Mouse (Mus musculus) lung, embryonic 15.5 days (tissue): ENCODE measurements around the gene Babam2. TPM values are rescaled to one million over a fixed set of nuclear protein-coding genes. Genes with fewer than 3 reads are reported as not detected.
"Not testable (repeated sequence)": the region's sequence is repeated elsewhere in the genome, so short reads cannot be mapped to it uniquely, and the experiment has no call there.

Experiments
- ATAC-seq: fragments of 200-750 bp; cut with Nextera tagmentation; 2 replicates; pipeline ENCODE4 v1.8.0; 2017; ENCODE audit warnings: moderate number of reproducible peaks, borderline replicate concordance; ENCODE audit not compliant: low FRiP score, low TSS enrichment; ENCODE audit errors: extremely low read depth
- H3K27ac ChIP-seq: fragments of 300-500 bp; sonication (generic); 2 replicates; pipeline ENCODE4 v1.5.1; 2015; ENCODE audit warnings: moderate library complexity, mild to moderate bottlenecking, inconsistent platforms
- H3K27me3 ChIP-seq: fragments of 300-500 bp; sonication (generic); 2 replicates; pipeline ENCODE4 v1.6.1; 2015; ENCODE audit warnings: inconsistent platforms
- H3K36me3 ChIP-seq: fragments of 300-500 bp; sonication (generic); 2 replicates; pipeline ENCODE4 v1.6.1; 2015; ENCODE audit warnings: inconsistent platforms
- H3K4me1 ChIP-seq: fragments of 300-500 bp; sonication (generic); 2 replicates; pipeline ENCODE4 v1.6.1; 2015; ENCODE audit warnings: inconsistent platforms
- H3K4me2 ChIP-seq: fragments of 300-500 bp; sonication (generic); 2 replicates; pipeline ENCODE4 v1.6.1; 2015; ENCODE audit warnings: inconsistent platforms, mild to moderate bottlenecking, moderate library complexity
- H3K4me3 ChIP-seq: fragments of 300-500 bp; sonication (generic); 2 replicates; pipeline ENCODE4 v1.5.1; 2015; ENCODE audit warnings: mild to moderate bottlenecking, inconsistent platforms
- H3K9ac ChIP-seq: fragments of 300-500 bp; sonication (generic); 2 replicates; pipeline ENCODE4 v1.6.1; 2015; ENCODE audit warnings: inconsistent platforms
- H3K9me3 ChIP-seq: fragments of 300-500 bp; sonication (generic); 2 replicates; pipeline ENCODE4 v1.6.1; 2016; ENCODE audit warnings: inconsistent platforms
- WGBS: fragments of 180-500 bp; shearing (Covaris S2); methylation state at CpG from one replicate; pipeline ENCODE4 v1.1.7; 2015; 5-methylcytosine and 5-hydroxymethylcytosine counted together
- polyA plus RNA-seq: library from polyadenylated mRNA; unstranded; fragments of >200 nt; fragmentation: Nextera tagmentation; extraction: Ambion mirVana; gene quantifications from 2 replicates; pipeline ENCODE4 v1.2.1, GENCODE M21; 2015

Gene Babam2
- polyA plus RNA-seq, 1 experiment from 2014 or later: 59.9 TPM

DNA sequence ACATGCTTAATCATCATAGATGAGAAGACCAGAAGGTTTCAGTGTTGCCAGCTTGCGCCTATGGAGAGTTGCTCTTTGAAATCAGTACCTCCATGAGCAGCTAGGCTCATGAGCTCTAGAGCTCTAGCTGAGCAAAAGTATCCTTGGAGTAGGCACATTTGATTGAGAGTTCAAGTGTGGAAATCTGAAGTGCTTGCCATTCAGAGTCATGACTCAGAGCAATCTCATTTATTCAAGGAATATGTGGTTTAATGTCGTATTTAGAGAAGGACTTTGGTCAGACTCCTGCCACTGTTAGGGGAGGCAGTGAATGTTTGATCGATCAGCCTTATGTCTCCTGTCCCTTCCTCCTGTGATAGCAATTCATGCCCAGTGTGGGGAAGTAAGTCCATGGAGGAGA is 147.4 kb downstream of the Babam2 start:
- no peak overlapping the region for H3K9ac ChIP-seq
- H3K36me3 ChIP-seq: no peaks in the 10 kb centered on the region
- WGBS: 74% methylated on average over 3 of the region's 3 CpGs
- no peak for ATAC-seq
- H3K27ac ChIP-seq: no peak overlapping the region
- H3K4me2 ChIP-seq: no peak overlapping the region
- H3K4me3 ChIP-seq: no peak overlapping the region
- H3K9me3 ChIP-seq: no peaks in the 10 kb centered on the region
- no peaks in the 10 kb centered on the region for H3K27me3 ChIP-seq
- peaks cover 11% of the 10 kb centered on the region; the same call in 1 of the 2 replicates for H3K4me1 ChIP-seq

DNA sequence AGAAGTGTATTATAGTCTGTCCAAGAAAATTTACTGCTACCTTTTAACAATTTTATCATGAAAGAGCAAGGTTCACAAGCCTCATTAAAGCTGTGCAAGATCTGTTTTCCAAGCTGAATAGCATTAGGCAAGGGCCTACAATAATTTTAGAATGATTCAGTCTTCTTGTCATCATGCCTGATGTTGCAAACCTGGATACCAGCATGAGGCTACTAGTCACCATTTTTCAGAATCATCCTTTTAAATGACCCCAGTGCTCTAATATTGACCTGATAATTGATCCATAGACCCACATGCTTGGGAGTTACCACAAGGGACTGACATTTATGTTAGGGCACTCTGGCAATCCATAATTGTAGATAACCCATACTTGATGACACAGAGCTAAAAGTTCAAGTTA is 149.5 kb downstream of the Babam2 start:
- no peak overlapping the region for H3K9ac ChIP-seq
- ATAC-seq: no peak
- no peak overlapping the region for H3K4me2 ChIP-seq
- no peaks in the 10 kb centered on the region for H3K27me3 ChIP-seq
- H3K4me1 ChIP-seq: no peaks in the 10 kb centered on the region
- no peaks in the 10 kb centered on the region for H3K9me3 ChIP-seq
- H3K27ac ChIP-seq: no peak overlapping the region
- no peak overlapping the region for H3K4me3 ChIP-seq
- no peaks in the 10 kb centered on the region for H3K36me3 ChIP-seq

DNA sequence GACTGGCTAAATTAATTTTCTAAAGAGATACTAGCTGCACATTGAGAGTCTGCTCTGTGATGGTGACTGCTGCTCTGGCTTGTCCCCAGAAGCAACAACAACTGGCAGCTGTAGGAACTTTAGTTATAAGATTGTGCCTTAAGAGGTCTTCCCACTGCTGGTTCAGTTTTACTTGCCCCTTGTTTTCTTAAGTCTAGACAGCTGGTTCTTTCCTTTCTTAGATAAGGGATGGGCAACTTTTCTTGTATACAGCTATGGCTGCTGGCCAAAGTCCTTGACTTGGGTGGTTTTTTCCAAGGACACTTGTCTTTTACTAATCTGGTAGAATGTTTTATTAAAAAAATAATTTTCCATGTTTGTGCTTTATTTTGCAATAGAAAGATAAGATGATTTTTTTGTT is 151.5 kb downstream of the Babam2 start:
- no peaks in the 10 kb centered on the region for H3K27me3 ChIP-seq
- no peak overlapping the region for H3K27ac ChIP-seq
- H3K36me3 ChIP-seq: no peaks in the 10 kb centered on the region
- H3K4me1 ChIP-seq: no peaks in the 10 kb centered on the region
- no peak overlapping the region for H3K4me2 ChIP-seq
- H3K4me3 ChIP-seq: no peak overlapping the region
- H3K9me3 ChIP-seq: no peaks in the 10 kb centered on the region
- ATAC-seq: no peak
- H3K9ac ChIP-seq: no peak overlapping the region

DNA sequence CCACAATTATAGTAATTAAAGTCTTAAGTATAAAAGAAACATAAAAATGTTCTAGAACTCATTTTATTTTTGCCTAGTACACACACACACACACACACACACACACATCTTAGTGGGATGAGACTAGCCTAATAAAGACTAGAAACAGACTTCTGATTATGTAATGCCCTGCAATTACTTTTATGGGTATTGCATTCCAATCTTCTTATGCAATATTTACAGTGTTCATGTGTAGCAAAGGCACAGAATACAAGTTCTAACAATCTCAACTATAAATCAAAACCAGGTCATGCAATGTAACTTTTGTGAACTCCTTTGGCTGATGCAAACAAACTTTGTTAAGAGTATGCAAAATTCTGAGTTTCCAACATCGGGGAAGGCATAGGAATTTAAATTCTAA is 155.3 kb downstream of the Babam2 start:
- H3K4me2 ChIP-seq: no peak overlapping the region
- WGBS: 61% methylated on average over 1 of the region's 1 CpGs
- no peaks in the 10 kb centered on the region for H3K27me3 ChIP-seq
- no peak overlapping the region for H3K4me3 ChIP-seq
- no peak overlapping the region for H3K27ac ChIP-seq
- H3K9ac ChIP-seq: no peak overlapping the region
- no peaks in the 10 kb centered on the region for H3K36me3 ChIP-seq
- no peaks in the 10 kb centered on the region for H3K9me3 ChIP-seq
- ATAC-seq: no peak
- no peaks in the 10 kb centered on the region for H3K4me1 ChIP-seq

DNA sequence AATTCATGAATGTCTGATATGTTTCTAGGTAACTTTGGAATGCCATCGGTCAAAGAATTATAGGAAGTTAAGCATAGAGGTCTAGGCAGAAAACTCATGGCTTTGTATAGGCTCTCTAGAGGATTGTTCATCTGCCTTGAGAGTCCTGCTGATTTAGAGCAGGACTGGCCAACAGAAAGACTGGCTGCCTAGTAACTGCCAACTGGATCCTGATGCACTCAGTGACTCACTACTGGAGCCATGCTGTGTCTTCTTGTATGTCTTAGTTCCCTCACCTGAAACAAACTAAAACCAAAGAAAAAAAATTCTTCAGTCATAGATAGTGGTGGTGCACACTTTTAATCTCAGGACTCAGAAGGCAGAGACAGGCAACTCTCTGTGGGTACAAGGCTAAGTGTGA is 156.3 kb downstream of the Babam2 start:
- WGBS: 91% methylated on average over 1 of the region's 1 CpGs
- H3K4me1 ChIP-seq: no peaks in the 10 kb centered on the region
- H3K9ac ChIP-seq: no peak overlapping the region
- no peak overlapping the region for H3K27ac ChIP-seq
- H3K4me3 ChIP-seq: no peak overlapping the region
- H3K36me3 ChIP-seq: no peaks in the 10 kb centered on the region
- ATAC-seq: no peak
- no peaks in the 10 kb centered on the region for H3K27me3 ChIP-seq
- no peak overlapping the region for H3K4me2 ChIP-seq
- H3K9me3 ChIP-seq: no peaks in the 10 kb centered on the region

DNA sequence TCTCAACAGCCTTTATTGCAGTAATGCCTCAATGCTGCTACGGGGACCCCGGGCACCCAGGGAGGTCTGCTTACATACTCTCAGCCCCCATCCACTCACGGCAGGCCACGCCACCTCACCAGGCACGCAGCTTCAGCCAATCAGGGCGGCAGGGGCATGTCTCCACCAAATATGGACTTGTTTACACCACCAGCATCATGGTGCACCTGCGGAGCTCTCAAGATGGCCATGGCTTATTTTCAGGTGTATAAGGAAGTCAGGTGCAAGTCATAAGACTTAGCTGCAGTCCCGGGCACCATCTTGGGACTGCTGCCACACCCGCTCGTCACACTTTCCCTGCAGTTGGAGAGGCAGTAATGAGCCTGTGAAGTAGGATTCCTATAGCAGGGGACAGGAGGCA is 161.4 kb downstream of the Babam2 start:
- H3K9me3 ChIP-seq, H3K9ac ChIP-seq, H3K27ac ChIP-seq, H3K4me1 ChIP-seq, H3K4me2 ChIP-seq, ATAC-seq, H3K36me3 ChIP-seq, H3K4me3 ChIP-seq, H3K27me3 ChIP-seq: not testable (repeated sequence)
- WGBS: 76% methylated on average over 10 of the region's 10 CpGs

DNA sequence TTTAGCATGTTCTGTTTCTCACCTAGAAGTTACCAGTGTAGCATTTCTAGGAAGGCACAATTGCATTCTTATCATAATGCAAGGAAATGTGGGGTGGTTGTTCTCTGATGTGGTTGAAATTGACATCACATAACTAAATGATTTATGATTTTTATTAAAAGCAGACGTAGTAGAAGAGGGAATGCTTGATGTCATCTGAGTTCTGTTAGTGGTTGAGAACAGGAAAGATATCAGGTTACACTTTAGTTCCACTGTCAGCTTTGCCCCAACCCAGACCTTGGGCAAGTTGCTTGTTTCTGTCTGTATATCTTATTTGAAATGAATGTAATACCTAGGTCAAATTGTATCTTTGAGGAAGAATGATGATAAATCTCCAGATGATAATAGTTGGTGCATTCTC is 162.9 kb downstream of the Babam2 start:
- H3K4me2 ChIP-seq: no peak overlapping the region
- no peak overlapping the region for H3K4me3 ChIP-seq
- no peaks in the 10 kb centered on the region for H3K27me3 ChIP-seq
- H3K9ac ChIP-seq: no peak overlapping the region
- WGBS: 19% methylated on average over 1 of the region's 1 CpGs
- no peaks in the 10 kb centered on the region for H3K9me3 ChIP-seq
- peaks cover 4% of the 10 kb centered on the region; the same call in 1 of the 2 replicates for H3K4me1 ChIP-seq
- no peak for ATAC-seq
- H3K36me3 ChIP-seq: no peaks in the 10 kb centered on the region
- no peak overlapping the region for H3K27ac ChIP-seq

DNA sequence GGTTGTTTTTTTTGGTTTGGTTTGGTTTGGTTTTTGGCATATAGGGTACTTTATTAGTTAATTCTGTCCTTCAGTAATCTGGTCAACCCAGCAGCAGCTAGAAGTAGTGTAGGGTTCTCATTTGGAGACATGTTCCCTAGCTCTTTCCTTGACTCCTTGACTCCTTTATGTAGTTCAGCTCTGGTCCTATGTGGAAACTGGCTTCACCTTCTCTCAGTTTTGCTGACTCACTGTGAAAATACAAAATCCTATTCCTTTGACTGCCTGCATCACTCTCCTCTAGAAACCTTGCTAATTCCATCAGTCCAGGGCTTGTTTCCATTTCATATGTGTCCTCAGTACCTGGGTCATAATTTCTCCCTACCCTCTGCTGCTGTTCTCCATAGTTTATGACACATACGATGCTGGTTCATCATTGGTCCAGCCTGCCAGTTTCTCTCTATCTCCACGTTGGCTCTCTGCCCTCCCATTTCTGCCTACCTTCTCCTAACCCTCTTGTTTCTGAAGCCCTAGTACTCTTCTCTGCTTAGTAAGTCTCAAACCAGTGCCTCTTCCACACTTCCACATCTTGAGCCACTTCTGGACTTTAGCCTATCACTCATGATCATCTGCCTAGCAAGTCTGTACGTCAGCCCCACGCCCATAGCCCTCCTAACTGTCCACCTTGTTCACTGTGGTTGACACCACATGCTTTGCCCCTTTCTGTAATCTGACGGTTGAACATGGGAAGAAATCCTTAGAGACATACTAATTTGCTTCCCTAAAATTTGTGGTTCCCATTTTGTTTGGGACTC is 163.5 kb downstream of the Babam2 start:
- H3K9me3 ChIP-seq: no peaks in the 10 kb centered on the region
- no peaks in the 10 kb centered on the region for H3K36me3 ChIP-seq
- 87% methylated on average over 5 of the region's 5 CpGs for WGBS
- no peak overlapping the region for H3K9ac ChIP-seq
- H3K4me2 ChIP-seq: no peak overlapping the region
- peaks cover 4% of the 10 kb centered on the region; the same call in 1 of the 2 replicates for H3K4me1 ChIP-seq
- ATAC-seq: no peak
- H3K27ac ChIP-seq: no peak overlapping the region
- no peak overlapping the region for H3K4me3 ChIP-seq
- H3K27me3 ChIP-seq: no peaks in the 10 kb centered on the region

DNA sequence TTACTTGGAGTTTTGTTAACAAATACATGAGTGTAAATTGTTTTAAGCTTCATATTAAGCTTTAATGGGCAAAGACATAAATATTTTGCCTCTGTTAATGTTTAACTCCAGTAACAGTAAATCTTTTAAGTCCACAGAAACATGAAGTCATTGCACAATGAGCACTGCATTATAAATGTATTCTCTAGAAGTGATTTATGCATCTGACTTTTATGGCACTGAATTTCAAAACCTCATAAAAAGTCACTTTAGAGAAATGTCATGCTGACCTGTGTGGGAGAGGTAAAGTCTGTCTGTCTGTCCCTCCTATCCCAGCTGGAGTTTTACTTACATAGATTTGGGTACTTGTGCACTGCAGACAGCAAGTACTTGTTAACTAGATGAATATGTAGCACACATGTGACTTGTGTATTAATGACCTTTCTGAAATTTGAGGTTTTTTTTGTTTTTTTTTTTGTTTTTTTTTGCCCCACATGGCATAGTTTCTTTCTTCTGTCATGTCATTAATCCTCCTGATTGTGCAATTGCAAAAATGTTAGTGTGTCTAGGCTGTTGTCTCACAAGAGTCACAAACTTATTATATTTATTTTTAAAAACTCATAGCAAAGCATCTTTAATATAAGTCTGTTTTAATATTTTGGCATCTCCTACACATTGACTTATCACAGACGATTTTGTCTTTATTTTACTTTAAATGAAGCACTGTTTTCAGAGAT is 165.4 kb downstream of the Babam2 start:
- no peak for ATAC-seq
- Histone ChIP-seq H3K4me1 (peaks cover 4% of the 10 kb centered on the region; the same call in 1 of the 2 replicates), H3K27ac (no peak overlapping the region), H3K4me2 (no peak overlapping the region), H3K9ac (no peak overlapping the region), H3K4me3 (no peak overlapping the region), H3K27me3 (no peaks in the 10 kb centered on the region), H3K36me3 (no peaks in the 10 kb centered on the region), H3K9me3 (no peaks in the 10 kb centered on the region)
- 50% methylated on average over 1 of the region's 1 CpGs for WGBS

DNA sequence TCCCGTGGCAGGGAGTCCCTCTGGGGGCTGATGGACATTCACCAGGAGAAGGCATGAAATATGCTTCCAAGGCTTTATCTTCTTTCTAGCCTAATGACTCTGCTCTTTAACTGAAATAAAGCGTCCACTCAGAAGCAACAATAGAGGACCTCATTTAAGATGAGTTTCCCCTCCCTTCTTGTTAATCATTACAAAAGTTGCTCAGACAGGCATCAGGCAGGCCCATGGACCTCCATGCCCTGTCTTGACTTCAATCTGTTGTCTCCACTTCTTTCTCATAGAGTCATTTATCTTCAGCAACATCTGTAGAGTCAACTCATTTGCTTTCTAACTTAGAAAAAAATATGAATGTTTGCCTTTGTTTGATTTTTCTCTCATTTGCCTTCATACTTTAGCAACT is 166.6 kb downstream of the Babam2 start:
- Histone ChIP-seq H3K4me2 (no peak overlapping the region), H3K9me3 (no peaks in the 10 kb centered on the region), H3K27ac (no peak overlapping the region), H3K4me1 (peaks cover 4% of the 10 kb centered on the region; the same call in 1 of the 2 replicates), H3K36me3 (no peaks in the 10 kb centered on the region), H3K27me3 (no peaks in the 10 kb centered on the region), H3K4me3 (no peak overlapping the region), H3K9ac (no peak overlapping the region)
- ATAC-seq: no peak
- WGBS: 35% methylated on average over 2 of the region's 2 CpGs

DNA sequence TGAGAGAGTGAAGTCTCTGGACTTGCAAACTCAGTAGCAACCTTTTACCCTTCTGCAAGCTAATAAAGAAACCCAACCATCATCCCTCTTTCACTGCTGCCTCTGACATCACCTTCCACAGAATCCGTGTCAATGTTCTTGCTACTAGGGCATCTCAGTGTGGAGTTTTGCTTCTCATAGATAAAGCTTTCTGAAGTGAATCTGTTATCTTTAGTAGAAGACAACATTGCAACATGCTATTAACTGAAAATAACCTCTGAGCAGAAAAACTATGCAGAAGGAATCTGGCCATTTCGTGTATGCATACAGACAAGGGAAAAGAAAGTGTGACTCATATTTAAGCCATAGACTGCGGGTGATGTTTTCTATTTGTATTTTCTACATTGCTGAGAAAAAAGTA is 168.6 kb downstream of the Babam2 start:
- Histone ChIP-seq H3K27me3 (no peaks in the 10 kb centered on the region), H3K4me3 (no peak overlapping the region), H3K9me3 (no peaks in the 10 kb centered on the region), H3K9ac (no peak overlapping the region), H3K27ac (no peak overlapping the region), H3K4me2 (no peak overlapping the region), H3K36me3 (no peaks in the 10 kb centered on the region), H3K4me1 (peaks cover 9% of the 10 kb centered on the region; the same call in 1 of the 2 replicates)
- WGBS: 63% methylated on average over 3 of the region's 3 CpGs
- ATAC-seq: no peak

DNA sequence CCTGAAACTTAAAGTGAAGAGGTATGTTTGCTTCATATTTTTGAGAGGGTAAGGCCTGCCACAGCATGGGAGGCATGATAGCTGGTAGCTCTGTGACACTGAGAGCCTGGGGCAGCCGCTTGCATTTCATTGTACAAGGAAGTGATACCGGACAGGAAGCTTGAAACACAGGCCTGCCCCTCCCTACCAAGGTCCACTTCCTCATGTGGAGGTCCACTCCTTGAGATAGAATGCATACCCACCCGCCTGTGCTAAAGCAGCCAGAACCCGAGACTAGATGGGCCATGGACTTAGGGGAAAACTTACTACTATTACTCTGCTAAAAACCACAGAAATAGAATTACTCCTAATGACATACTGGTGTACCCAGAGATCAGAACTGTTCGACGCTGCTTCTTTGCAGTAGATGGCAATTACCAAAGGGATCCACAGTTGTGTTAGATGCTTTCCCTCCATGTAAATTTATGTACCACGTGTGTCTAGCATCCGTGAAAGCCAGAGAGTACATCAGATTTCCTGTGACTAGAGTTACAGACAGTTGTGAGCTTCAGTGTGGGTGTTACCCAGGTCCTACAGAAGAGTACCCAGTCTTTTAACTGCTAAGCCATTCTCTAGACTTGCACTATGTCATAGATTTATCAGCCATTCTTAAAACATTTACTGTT is 173.5 kb downstream of the Babam2 start:
- H3K4me1 ChIP-seq: 0 out of 2 replicates have a peak, but pooled peaks cover 7% of the 10 kb centered on the region
- no peaks in the 10 kb centered on the region for H3K27me3 ChIP-seq
- 69% methylated on average over 8 of the region's 8 CpGs for WGBS
- ATAC-seq: no peak
- H3K27ac ChIP-seq: no peak overlapping the region
- no peaks in the 10 kb centered on the region for H3K9me3 ChIP-seq
- no peak overlapping the region for H3K4me2 ChIP-seq
- H3K9ac ChIP-seq: no peak overlapping the region
- no peaks in the 10 kb centered on the region for H3K36me3 ChIP-seq
- no peak overlapping the region for H3K4me3 ChIP-seq
